Comparison of ENCODE assay signal across 8 mouse cellular contexts in the genomic region with DNA sequence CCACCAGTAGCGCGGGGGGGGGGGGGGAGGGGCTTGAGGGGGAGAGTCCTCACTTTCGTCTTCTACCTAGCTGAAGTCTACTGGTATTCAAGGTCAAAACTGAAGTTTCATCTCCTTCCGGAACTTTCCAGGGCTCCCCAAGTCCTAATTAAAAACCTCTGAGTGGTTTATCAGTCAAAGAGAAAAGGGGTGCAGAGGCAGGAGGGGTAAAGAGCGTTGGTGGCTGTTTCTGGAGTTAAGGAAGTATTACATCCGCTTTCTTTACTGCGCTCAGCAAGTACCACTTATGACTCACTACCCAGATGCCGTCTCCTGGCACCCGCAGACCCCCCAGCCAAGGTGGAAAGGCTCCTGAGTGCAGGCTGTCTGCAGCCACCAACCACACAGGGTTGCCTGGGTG.
A peak's percentile ranks its signal among the peaks of the same experiment; 100 is the strongest.
DNase-seq lines count a peak whose midpoint lies in the region; ATAC-seq and TF ChIP-seq lines count a peak whose summit lies in the region.

No protein-coding gene starts in this region.

- no peak for ATAC-seq in kidney, postnatal 0 days (replicated peaks; ENCODE audit: low FRiP score, low read depth)
- ATAC-seq in hindbrain, embryonic 11.5 days (ENCODE audit: low FRiP score), result no peak
- 0 out of 2 replicates have a peak, but pooled peaks have one; percentile 10 for ATAC-seq in lung, postnatal 0 days

- no peaks in the 10 kb centered on the region for H3K27me3 ChIP-seq in kidney, postnatal 0 days (ENCODE audit: insufficient read depth, low read length)
- H3K27me3 ChIP-seq in hindbrain, embryonic 11.5 days (ENCODE audit: control insufficient read depth, insufficient read depth, low read length), result no peaks in the 10 kb centered on the region
- H3K27me3 ChIP-seq in lung, postnatal 0 days (replicated peaks; ENCODE audit: insufficient read depth, low read length), result no peaks in the 10 kb centered on the region

- 0 out of 2 replicates have a peak overlapping the region, but pooled peaks have one; percentile 5 for H3K4me3 ChIP-seq in kidney, postnatal 0 days (replicated peaks; ENCODE audit: low read depth, low read length)
- H3K4me3 ChIP-seq in brown adipose tissue, adult 24 weeks (ENCODE audit: insufficient read depth, low read depth, low read length), result no peak overlapping the region
- peak overlapping the region; percentile 21; the same call in 1 of the 2 replicates for H3K4me3 ChIP-seq in hindbrain, embryonic 11.5 days (ENCODE audit: low read depth, low read length)
- H3K4me3 ChIP-seq in lung, postnatal 0 days (ENCODE audit: low read depth, low read length), result no peak overlapping the region

- no peak for TF ChIP-seq EP300 in lung, postnatal 0 days (IDR thresholded peaks at IDR 0.05)

- no peak overlapping the region for H3K27ac ChIP-seq in kidney, postnatal 0 days
- peak overlapping the region; percentile 58; the same call in 1 of the 2 replicates for H3K27ac ChIP-seq in brown adipose tissue, adult 24 weeks (replicated peaks; ENCODE audit: low read depth, low read length)
- 0 out of 2 replicates have a peak overlapping the region, but pooled peaks have one; percentile 67 for H3K27ac ChIP-seq in hindbrain, embryonic 11.5 days (ENCODE audit: low read depth, low read length)
- H3K27ac ChIP-seq in lung, postnatal 0 days (ENCODE audit: low read length), result no peak overlapping the region

- no peaks in the 10 kb centered on the region; the same call in 1 of the 2 replicates for H3K9me3 ChIP-seq in kidney, postnatal 0 days (replicated peaks; ENCODE audit: low read length)
- H3K9me3 ChIP-seq in hindbrain, embryonic 11.5 days (ENCODE audit: control insufficient read depth, low read length), result peaks cover 10% of the 10 kb centered on the region
- no peaks in the 10 kb centered on the region for H3K9me3 ChIP-seq in lung, postnatal 0 days (ENCODE audit: low read length)

- no peak overlapping the region for H3K9ac ChIP-seq in kidney, postnatal 0 days (ENCODE audit: low read depth, low read length)
- peak overlapping the region; percentile 49 for H3K9ac ChIP-seq in hindbrain, embryonic 11.5 days (ENCODE audit: low read depth, low read length)
- no peak overlapping the region for H3K9ac ChIP-seq in lung, postnatal 0 days (replicated peaks; ENCODE audit: low read depth)

- peak overlapping the region; percentile 34 for H3K4me2 ChIP-seq in kidney, postnatal 0 days (ENCODE audit: low read length)
- peak overlapping the region; percentile 42 for H3K4me2 ChIP-seq in hindbrain, embryonic 11.5 days (replicated peaks; ENCODE audit: low read depth, low read length)
- peak overlapping the region; percentile 17 for H3K4me2 ChIP-seq in lung, postnatal 0 days (replicated peaks; ENCODE audit: low read depth, low read length)

- WGBS in kidney, postnatal 0 days, result 47% methylated on average over 7 of the region's 9 CpGs
- 31% methylated on average over 7 of the region's 9 CpGs for WGBS in hindbrain, embryonic 11.5 days
- 42% methylated on average over 7 of the region's 9 CpGs for WGBS in lung, postnatal 0 days

- H3K36me3 ChIP-seq in kidney, postnatal 0 days (ENCODE audit: insufficient read depth, low read length), result no peaks in the 10 kb centered on the region
- no peaks in the 10 kb centered on the region for H3K36me3 ChIP-seq in hindbrain, embryonic 11.5 days (ENCODE audit: control insufficient read depth, insufficient read depth, low read length)
- no peaks in the 10 kb centered on the region for H3K36me3 ChIP-seq in lung, postnatal 0 days (ENCODE audit: insufficient read depth, low read length)

- TF ChIP-seq CTCF in kidney, postnatal 0 days (IDR thresholded peaks at IDR 0.05; ENCODE audit: low read depth), result no peak
- no peak for TF ChIP-seq CTCF in lung, postnatal 0 days (IDR thresholded peaks at IDR 0.05)

- peak; percentile 11 for DNase-seq in kidney, postnatal 0 days (ENCODE audit: low spot score)
- no peak for DNase-seq in kidney, postnatal 14 days
- no peak for DNase-seq in hindbrain, embryonic 11.5 days (ENCODE audit: low spot score)
- peak; percentile 32 for DNase-seq in lung, postnatal 0 days (ENCODE audit: low spot score)
- DNase-seq in retina, postnatal 1 day, result peak; percentile 25
- no peak for DNase-seq in cerebellum, adult 9-11 months
- DNase-seq in Muller cell, postnatal 12 days (ENCODE audit: inconsistent ontology term), result no peak

- H3K4me1 ChIP-seq in kidney, postnatal 0 days (replicated peaks; ENCODE audit: insufficient read depth, low read length), result peaks cover 10% of the 10 kb centered on the region; the same call in 1 of the 2 replicates
- peaks cover 7% of the 10 kb centered on the region for H3K4me1 ChIP-seq in brown adipose tissue, adult 24 weeks (ENCODE audit: control insufficient read depth, insufficient read depth, insufficient read length, low read length)
- H3K4me1 ChIP-seq in hindbrain, embryonic 11.5 days (replicated peaks; ENCODE audit: control insufficient read depth, insufficient read depth, low read length), result peaks cover 5% of the 10 kb centered on the region; the same call in 1 of the 2 replicates
- H3K4me1 ChIP-seq in lung, postnatal 0 days (ENCODE audit: insufficient read depth, low read depth, low read length), result no peaks in the 10 kb centered on the region

Comparison
In these comparisons a context has a peak if more than half of its experiments do, and no peak if none do; other contexts are left out.
1. DNase-seq: peak in kidney, postnatal 0 days (single experiment), lung, postnatal 0 days (single experiment) and retina, postnatal 1 day (single experiment); none in kidney, postnatal 14 days (single experiment), hindbrain, embryonic 11.5 days (single experiment), cerebellum, adult 9-11 months (single experiment) and Muller cell, postnatal 12 days (single experiment).
2. H3K27ac ChIP-seq: peak in brown adipose tissue, adult 24 weeks (single experiment) and hindbrain, embryonic 11.5 days (single experiment); none in kidney, postnatal 0 days (single experiment) and lung, postnatal 0 days (single experiment).
3. H3K4me3 ChIP-seq: peak in kidney, postnatal 0 days (single experiment) and hindbrain, embryonic 11.5 days (single experiment); none in brown adipose tissue, adult 24 weeks (single experiment) and lung, postnatal 0 days (single experiment).
4. Peak in every context shown above with its lines, with median percentiles within 50 percentile points of each other: H3K4me2 ChIP-seq.